Mouse (Mus musculus): ENCODE data around the gene Ccdc158.

DNA sequence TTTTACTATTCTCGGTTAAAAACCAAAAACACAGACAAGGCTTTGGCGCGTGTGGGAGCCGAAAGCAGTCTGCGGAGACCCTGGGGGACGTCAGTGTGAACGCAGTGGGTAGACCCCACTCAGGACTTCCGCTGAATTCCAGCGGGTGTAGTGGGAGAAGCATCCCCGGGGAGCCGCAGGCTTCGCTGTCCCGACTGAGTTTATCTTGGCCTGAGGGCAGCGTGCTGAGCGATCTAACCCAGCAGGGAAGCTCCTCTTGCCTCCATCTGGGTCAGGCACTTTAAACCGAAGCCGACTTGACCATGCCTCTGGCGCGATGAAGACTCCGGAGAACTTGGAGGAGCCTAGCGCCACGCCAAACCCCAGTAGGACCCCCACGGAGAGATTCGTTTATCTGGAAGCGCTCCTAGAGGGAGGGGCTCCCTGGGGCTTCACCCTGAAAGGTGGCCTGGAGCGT lies 8.3 kb upstream of the Ccdc158 start, which contains the start of gene Shroom3:
- TF ChIP-seq CTCF (IDR thresholded peaks at IDR 0.05; ENCODE audit: extremely low read depth, insufficient read depth, low read length) = no peak
- no peak for TF ChIP-seq POLR2A (IDR thresholded peaks at IDR 0.05; ENCODE audit: extremely low read depth, insufficient read depth, low read length)

Measured in cortical plate, adult 2 months (tissue).